Mouse (Mus musculus) brain, embryonic 14.5 days (tissue): ENCODE results near the gene Gm17490.

Source experiments
- CTCF ChIP-seq: fragments of 200-500 bp; IDR thresholded peaks from 2 replicates; pipeline ENCODE4 v1.5.1; 2012; ENCODE audit warnings: inconsistent platforms, mild to moderate bottlenecking, moderate library complexity, borderline replicate concordance; ENCODE audit not compliant: insufficient read depth, insufficient read length; ENCODE audit errors: extremely low read depth
- POLR2A ChIP-seq: fragments of 200-500 bp; IDR thresholded peaks from 2 replicates; pipeline ENCODE4 v1.6.1; 2012; ENCODE audit warnings: mild to moderate bottlenecking, inconsistent platforms, borderline replicate concordance; ENCODE audit not compliant: poor library complexity, insufficient read depth, insufficient read length, severe bottlenecking; ENCODE audit errors: extremely low read depth

GRCm38 (mm10) chr2:11644057-11644456 is 18.0 kb upstream of the Gm17490 start:
- TF ChIP-seq CTCF (no peak), POLR2A (no peak)
